Mouse (Mus musculus): ENCODE measurements around the gene Alg1.
"Not testable (repeated sequence)": the region's sequence is repeated elsewhere in the genome, so short reads cannot be mapped to it uniquely, and the experiment has no call there.

The Alg1 gene

GRCm38 (mm10) chr16:5233418-5234313 lies at the start of gene Alg1:
Alg1 (plus strand) TSS chr16:5233621.
- DNase-seq (ENCODE audit: low read depth, low spot score): peak; percentile 98

DNA sequence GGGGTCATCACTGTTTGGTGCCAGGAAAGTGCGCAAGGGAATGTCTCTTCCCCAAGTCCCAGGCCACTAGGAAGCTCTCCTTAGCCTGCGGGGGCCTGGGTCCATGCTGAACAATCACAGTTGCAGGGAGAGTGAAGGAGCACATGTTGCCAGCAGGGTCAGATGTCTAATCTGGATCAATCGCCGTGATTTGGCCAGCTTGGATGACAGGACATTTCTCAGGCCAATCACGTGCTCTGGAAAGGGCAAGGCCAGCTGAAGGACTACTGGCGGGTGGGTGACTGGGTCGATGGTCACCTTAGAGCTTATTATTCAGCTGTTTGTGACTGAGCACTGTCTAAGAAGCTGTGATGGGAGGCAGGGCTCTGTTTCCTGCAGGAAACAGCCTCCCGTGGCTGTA lies 49.3 kb upstream of the Alg1 start:
- DNase-seq (ENCODE audit: low read depth, low spot score): no peak

- DNase-seq (ENCODE audit: low read depth, low spot score): no peak
Measured at GRCm38 (mm10) chr16:5184956-5185355, 48.5 kb upstream of the Alg1 start.

GRCm38 (mm10) chr16:5185691-5186090 lies 47.7 kb upstream of the Alg1 start:
- DNase-seq (ENCODE audit: low read depth, low spot score): no peak

DNA sequence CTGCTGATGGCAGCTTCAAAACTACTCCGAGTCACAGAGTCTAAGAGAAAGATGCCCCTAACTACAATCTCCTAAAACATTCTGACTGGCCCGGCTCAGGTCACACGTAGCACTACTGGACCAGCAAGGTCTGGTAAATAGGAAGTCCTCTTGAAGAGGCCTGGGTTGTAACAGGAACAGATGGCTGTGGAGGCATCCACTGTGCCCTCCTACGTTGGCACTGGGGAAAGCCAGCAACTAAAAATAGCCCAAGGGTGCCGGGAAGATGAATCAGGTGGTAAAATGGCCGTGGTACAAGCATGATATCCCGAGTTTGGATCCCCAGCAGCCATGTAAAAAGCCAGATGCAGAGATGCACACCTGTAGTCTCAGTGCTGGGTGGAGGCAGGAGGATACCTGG lies 47.2 kb upstream of the Alg1 start:
- no peak for DNase-seq (ENCODE audit: low read depth, low spot score)

DNA sequence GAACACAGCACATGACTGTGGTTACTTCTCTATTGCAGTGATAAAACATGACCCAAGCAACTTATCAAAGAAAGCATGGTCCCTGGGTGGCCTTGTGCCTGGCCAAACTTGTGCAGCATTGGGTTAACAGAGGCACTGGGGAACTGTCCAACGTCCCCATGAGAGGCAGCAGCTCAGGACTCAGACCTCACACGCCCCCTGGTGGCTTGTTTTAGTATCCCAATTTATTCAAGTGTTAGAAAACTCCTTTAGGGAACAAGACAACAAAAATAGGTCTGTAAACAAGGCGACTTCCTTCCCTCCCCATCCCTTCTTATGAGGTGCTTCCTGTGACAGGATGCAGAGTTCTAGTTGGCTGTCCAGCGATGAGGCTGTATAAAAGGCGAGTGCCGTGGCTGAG lies 38.3 kb upstream of the Alg1 start:
- DNase-seq (ENCODE audit: low read depth, low spot score): peak; percentile 82

DNA sequence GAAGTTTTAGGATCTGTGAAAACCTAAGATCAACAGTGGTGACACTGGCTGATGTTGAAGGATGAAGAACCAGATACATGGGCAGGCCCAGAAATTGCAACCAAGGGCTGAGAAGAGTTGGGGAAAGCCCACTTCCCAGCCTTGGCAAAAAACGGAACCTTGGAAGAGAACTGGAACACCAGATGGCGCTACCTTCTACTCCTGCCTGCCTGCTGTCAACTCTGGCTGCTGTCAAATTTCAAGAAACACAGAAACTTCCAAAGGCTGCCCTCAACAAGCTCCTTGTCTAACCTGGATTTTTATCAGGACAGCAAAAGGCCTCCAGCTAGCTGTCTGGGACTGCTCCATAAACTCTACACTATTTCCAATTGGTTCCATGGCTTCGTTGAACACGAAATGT lies 30.7 kb upstream of the Alg1 start:
- DNase-seq (ENCODE audit: low read depth, low spot score): peak; percentile 68

GRCm38 (mm10) chr16:5203200-5203599 lies 30.2 kb upstream of the Alg1 start:
- no peak for DNase-seq (ENCODE audit: low read depth, low spot score)

DNA sequence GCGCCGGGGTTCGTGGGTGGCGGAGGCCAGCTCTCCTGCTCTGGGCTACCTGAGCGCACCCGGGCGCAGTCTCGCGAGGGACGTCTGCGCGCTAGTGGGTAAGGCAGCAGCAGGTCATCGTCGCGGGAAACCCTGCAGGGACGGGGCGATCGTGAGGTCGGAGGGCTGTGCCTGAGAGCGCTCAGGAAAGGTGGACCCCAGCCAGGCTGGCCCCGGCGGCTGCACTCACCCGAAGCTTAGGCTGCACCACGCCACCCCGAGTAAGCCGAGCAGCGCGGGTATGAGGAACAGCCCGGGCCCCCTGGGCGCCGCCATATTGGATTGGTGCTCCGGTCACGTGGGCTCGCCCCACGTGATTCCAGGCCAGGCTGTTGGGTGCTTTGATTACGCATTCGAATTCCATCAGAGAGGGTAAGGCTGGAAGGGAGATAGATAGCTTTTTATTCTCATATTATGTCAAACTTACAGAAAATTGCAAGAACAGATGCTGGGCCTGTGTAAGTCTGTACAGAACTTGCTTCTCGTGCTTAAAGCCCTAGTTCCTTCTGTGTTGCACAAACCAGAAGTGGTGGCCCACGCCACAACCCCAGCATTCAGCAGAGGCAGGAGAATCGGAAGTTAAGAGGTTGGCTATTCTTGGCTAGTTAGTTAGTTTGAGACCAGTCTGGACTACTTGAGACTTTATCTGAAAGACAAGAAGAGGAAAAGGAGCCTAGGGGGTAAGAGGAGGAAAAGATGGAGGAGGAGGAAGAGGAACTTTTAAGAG lies 29.6 kb upstream of the Alg1 start, which contains the start of gene Nagpa:
TSS of gene Nagpa (minus strand) at position 345 of the 766 bp plus-strand sequence.
- DNase-seq (ENCODE audit: low read depth, low spot score): peak; percentile 96

- no peak for DNase-seq (ENCODE audit: low read depth, low spot score)
Measured at GRCm38 (mm10) chr16:5205431-5205970, 27.9 kb upstream of the Alg1 start.

- no peak for DNase-seq (ENCODE audit: low read depth, low spot score)
Measured at GRCm38 (mm10) chr16:5206051-5206450, 27.4 kb upstream of the Alg1 start.

DNA sequence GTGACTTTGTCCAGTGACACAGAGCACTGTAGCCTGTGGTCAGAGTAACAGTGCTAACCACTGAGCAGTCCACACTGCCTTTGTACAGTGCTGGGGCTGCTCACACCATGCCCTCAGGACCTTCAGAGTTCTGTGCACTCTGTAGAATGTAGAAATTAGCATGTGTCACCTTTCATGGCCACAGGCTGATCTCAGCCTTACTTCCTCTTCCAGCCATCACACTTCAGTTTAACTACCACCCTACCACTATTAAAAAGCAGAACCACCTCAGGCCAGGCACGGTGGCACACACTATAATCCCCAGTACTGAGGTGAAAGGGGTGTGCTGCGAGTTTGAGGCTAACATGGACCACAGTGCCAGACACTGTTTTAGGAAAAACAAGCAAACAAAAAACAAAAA lies 23.1 kb upstream of the Alg1 start:
- no peak for DNase-seq (ENCODE audit: low read depth, low spot score)

GRCm38 (mm10) chr16:5212150-5212549 lies 21.3 kb upstream of the Alg1 start:
- DNase-seq (ENCODE audit: low read depth, low spot score): no peak

- no peak for DNase-seq (ENCODE audit: low read depth, low spot score)
Measured at GRCm38 (mm10) chr16:5214126-5214525, 19.3 kb upstream of the Alg1 start.

DNA sequence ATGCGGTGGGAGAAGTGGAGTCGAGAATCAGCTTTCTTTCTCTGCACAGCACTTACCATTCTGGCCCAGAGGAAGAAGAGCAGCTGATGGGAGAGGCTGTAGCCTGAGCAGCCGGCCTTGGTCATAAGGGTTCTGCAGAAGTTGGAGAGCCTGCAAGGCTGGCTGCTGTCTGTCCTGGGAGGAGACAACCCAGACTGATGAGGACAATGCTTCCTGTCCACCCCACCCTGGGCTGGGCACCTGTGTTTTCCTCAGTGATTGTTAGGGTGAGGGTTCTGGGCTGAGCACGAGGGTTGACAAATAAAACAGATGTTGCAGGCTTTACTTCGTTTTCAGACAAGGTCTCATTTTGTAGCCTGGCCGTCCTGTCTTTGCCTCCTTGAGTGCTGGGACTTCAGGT lies 16.7 kb upstream of the Alg1 start:
- DNase-seq (ENCODE audit: low read depth, low spot score): no peak

DNA sequence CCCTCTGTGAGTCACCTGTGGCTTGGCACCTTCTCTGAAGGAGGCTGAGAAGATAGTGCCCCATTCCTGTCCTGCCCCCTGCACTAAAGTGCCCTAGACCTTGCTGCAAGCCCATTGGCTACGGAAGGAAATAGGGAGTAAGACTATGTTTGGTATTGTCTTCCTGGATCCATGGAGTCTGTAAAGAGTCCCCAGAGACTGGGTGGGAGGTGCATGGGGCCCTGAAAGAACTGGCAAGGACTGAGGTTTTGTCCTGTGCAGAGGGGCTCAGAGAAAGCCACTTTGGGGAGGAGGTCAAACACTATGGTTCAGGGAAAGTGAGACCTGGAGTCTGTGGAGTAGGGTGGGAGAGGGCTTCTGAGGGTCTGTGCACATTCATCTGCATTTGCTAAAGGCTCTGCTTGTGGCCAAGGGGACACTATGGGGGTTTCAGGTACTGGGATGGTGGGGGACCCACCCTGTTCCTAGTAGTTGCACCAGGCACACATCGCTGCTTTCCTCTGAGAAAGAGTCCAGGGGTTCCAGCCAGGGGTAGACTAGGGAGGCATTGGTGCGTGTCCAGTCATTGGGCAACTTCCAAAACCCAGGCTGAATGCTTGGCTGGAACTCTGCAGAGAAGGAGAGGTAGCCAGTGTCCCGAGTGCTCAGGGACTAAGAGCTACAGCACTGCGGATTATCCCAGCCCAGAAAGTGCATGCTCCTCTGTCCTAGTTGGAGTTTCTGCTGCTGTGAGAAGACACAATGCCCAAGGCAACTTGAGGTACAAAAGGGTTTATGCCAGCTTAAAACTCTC lies 15.9 kb upstream of the Alg1 start:
- DNase-seq (ENCODE audit: low read depth, low spot score): no peak

- DNase-seq (ENCODE audit: low read depth, low spot score): no peak
Measured at GRCm38 (mm10) chr16:5221403-5221802, 12.0 kb upstream of the Alg1 start.

DNA sequence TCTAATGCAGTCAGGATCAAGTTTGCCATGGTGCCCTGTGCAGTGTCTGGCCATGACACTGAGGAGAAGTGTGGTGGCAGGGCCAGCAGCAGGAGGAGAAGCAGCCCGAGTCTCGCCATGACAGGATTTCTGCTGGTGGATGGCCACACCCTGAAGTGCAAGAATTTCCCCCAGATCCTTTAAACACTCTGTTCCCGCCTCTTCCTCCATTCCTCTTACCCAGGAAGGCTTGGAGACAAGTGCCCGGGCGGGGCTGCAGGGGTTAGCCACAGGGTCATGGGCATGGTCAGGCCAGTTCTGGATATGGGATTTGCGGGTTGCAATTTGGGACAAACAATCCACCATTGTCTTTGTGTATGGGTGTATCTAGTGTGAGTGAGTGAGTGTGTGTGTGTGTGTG lies 11.3 kb upstream of the Alg1 start, which contains the start of gene AU021092:
TSS of gene AU021092 (minus strand) at position 160 of the 400 bp plus-strand sequence.
- DNase-seq (ENCODE audit: low read depth, low spot score): peak; percentile 36

DNA sequence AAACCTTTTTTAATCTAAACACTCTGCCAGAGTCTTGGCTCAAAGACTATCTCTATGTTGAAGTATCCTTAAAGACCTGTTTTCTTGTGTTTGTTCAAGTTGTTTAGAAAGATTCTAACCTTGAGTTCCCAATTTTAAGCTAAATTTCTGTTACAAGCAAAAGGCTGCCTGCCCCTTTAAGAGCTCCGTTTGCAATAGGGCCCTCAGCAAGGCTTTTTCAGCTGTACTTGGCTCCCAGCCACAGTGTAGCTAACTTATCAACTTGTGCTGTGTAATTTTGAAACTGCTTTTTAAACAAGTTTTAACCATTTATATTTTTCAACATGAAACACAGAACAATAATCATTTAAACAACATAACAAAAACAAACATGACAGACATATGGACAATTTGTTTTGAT lies 6.9 kb upstream of the Alg1 start:
- not testable (repeated sequence) for DNase-seq (ENCODE audit: low read depth, low spot score)

DNA sequence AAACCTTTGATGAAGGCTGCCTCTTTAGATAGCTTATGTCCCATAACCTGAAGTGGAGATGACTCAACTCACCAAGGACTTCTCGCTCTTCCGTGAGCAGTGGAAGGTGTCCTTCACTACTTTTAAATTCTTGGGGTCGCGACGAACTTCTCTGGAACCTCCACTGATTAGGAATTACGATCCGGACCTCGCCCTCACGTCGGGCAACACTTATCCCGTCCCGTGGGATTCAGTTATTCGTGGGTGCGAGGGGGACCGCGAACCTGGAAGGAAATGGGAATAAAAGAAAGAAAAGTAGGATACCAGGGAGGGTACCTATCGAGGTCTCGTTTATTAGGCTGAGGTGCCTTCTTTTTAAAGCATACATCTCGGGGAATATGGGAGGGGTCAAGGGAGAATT lies 5.9 kb upstream of the Alg1 start:
- DNase-seq (ENCODE audit: low read depth, low spot score): not testable (repeated sequence)

- not testable (repeated sequence) for DNase-seq (ENCODE audit: low read depth, low spot score)
Measured at GRCm38 (mm10) chr16:5228103-5228502, 5.3 kb upstream of the Alg1 start.
